Mouse (Mus musculus): Measurements from ENCODE around the gene Tmem143. TPM values are rescaled to one million over a fixed set of nuclear protein-coding genes. Genes with fewer than 3 reads are reported as not detected.
"Not testable (repeated sequence)": the region's sequence is repeated elsewhere in the genome, so short reads cannot be mapped to it uniquely, and the experiment has no call there.

Gene Tmem143
- polyA plus RNA-seq, 1 experiment, result 18.9 TPM

GRCm38 (mm10) chr7:45880531-45880930 lies 16.2 kb upstream of the Tmem143 start:
- Histone ChIP-seq H3K4me1 (ENCODE audit: control insufficient read depth, insufficient read depth, low read length) (no peaks in the 10 kb centered on the region), H3K4me3 (ENCODE audit: insufficient read depth, low read length) (no peak overlapping the region), H3K27ac (ENCODE audit: insufficient read depth, low read depth, low read length) (no peak overlapping the region)
- TF ChIP-seq POLR2A (IDR thresholded peaks at IDR 0.05; ENCODE audit: borderline replicate concordance, low read depth, low read length), result no peak
- TF ChIP-seq CTCF (IDR thresholded peaks at IDR 0.05; ENCODE audit: low read depth, low read length), result no peak

GRCm38 (mm10) chr7:45881011-45881410 lies 15.7 kb upstream of the Tmem143 start:
- no peak for TF ChIP-seq CTCF (IDR thresholded peaks at IDR 0.05; ENCODE audit: low read depth, low read length)
- no peak for TF ChIP-seq POLR2A (IDR thresholded peaks at IDR 0.05; ENCODE audit: borderline replicate concordance, low read depth, low read length)
- H3K4me1 ChIP-seq (ENCODE audit: control insufficient read depth, insufficient read depth, low read length), result no peaks in the 10 kb centered on the region
- H3K4me3 ChIP-seq (ENCODE audit: insufficient read depth, low read length), result no peak overlapping the region
- H3K27ac ChIP-seq (ENCODE audit: insufficient read depth, low read depth, low read length), result no peak overlapping the region

GRCm38 (mm10) chr7:45887246-45887645 lies 9.5 kb upstream of the Tmem143 start:
- Histone ChIP-seq H3K4me1 (ENCODE audit: control insufficient read depth, insufficient read depth, low read length) (peaks cover 4% of the 10 kb centered on the region; the same call in 1 of the 2 replicates), H3K4me3 (ENCODE audit: insufficient read depth, low read length) (no peak overlapping the region), H3K27ac (ENCODE audit: insufficient read depth, low read depth, low read length) (no peak overlapping the region)
- TF ChIP-seq POLR2A (IDR thresholded peaks at IDR 0.05; ENCODE audit: borderline replicate concordance, low read depth, low read length), result no peak
- no peak for TF ChIP-seq CTCF (IDR thresholded peaks at IDR 0.05; ENCODE audit: low read depth, low read length)

DNA sequence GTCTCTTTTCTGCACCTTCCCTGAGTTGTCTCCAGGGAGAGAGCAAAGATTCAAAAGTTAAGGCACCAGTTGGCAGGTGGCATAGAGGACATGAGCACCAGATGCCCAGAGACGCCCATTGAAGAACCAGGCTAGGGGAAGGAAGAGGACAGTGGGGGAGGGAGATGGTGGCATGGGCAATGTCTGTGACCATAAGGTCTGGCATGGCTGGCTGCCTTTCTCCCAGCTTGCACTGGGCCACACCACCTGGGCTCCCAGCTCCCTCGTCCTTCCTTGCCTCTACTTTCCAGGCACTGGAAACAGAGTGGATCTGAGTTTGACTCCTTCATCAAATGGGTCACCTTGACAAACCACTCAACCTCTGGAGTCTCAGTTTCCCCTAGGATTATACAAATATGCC lies 4.1 kb upstream of the Tmem143 start:
- H3K27ac ChIP-seq (ENCODE audit: insufficient read depth, low read depth, low read length), result no peak overlapping the region
- TF ChIP-seq POLR2A (IDR thresholded peaks at IDR 0.05; ENCODE audit: borderline replicate concordance, low read depth, low read length) (no peak), CTCF (IDR thresholded peaks at IDR 0.05; ENCODE audit: low read depth, low read length) (no peak)
- H3K4me1 ChIP-seq (ENCODE audit: control insufficient read depth, insufficient read depth, low read length), result peaks cover 6% of the 10 kb centered on the region; the same call in 1 of the 2 replicates
- no peak overlapping the region for H3K4me3 ChIP-seq (ENCODE audit: insufficient read depth, low read length)

DNA sequence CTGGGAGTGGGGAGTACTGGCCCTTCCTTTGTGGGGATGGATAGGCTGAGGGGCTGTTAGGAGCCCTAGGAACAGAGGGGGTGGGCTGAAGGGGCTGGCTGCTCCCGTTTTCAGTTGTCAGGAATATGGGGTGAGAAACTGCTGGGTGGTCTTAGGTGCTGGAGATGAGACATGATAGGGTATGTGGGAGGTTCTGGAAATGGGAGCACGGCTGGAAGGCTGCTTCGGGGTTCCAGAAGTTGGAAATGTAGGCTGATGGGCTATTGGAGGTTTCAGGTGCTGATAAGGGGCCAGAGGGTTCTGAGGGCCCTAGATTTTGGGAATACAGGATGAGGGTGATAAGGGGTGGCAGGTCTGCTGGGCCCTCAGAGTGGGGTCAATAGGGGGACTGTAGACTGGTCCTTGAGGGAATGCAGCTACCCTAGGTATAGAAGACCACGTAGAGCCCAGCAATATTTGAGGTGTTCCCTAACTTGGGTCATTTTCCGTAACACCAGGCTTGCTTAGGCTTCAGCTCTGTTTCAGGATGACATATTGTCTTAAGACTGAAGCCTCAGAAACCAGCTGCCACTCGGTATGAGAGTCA lies 717 bp upstream of the Tmem143 start:
- H3K4me1 ChIP-seq (ENCODE audit: control insufficient read depth, insufficient read depth, low read length), result peaks cover 9% of the 10 kb centered on the region; the same call in 1 of the 2 replicates
- peak overlapping the region; percentile 11; the same call in 1 of the 2 replicates for H3K27ac ChIP-seq (ENCODE audit: insufficient read depth, low read depth, low read length)
- H3K4me3 ChIP-seq (ENCODE audit: insufficient read depth, low read length), result peak overlapping the region; percentile 19
- no peak for TF ChIP-seq CTCF (IDR thresholded peaks at IDR 0.05; ENCODE audit: low read depth, low read length)
- no peak for TF ChIP-seq POLR2A (IDR thresholded peaks at IDR 0.05; ENCODE audit: borderline replicate concordance, low read depth, low read length)

GRCm38 (mm10) chr7:45897258-45897757 lies 567 bp downstream of the Tmem143 start:
- TF ChIP-seq POLR2A (IDR thresholded peaks at IDR 0.05; ENCODE audit: borderline replicate concordance, low read depth, low read length) (0 out of 2 replicates have a peak, but pooled peaks have one; percentile 28), CTCF (IDR thresholded peaks at IDR 0.05; ENCODE audit: low read depth, low read length) (no peak)
- Histone ChIP-seq H3K4me1 (ENCODE audit: control insufficient read depth, insufficient read depth, low read length) (peaks cover 7% of the 10 kb centered on the region; the same call in 1 of the 2 replicates), H3K27ac (ENCODE audit: insufficient read depth, low read depth, low read length) (peak overlapping the region; percentile 78), H3K4me3 (ENCODE audit: insufficient read depth, low read length) (peak overlapping the region; percentile 63)

DNA sequence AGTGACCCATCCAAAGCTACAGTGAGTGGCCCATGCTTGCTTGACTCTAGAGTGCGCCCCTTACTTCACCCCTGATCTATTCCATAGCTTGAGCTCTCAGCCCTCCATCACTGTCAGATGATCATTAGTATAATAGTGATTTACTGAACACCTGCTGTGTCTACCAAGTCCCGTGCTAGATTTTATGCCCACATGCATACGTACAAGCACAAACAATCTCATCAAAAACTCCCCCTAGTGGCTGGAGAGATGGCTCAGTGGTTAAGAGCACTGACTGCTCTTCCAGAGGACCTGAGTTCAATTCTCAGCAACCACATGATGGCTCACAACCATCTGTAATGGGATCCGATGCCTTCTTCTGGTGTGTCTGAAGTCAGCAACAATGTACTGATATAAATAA lies 1.4 kb downstream of the Tmem143 start:
- not testable (repeated sequence) for H3K4me1 ChIP-seq (ENCODE audit: control insufficient read depth, insufficient read depth, low read length); H3K27ac ChIP-seq (ENCODE audit: insufficient read depth, low read depth, low read length)
- H3K4me3 ChIP-seq (ENCODE audit: insufficient read depth, low read length), result peak overlapping the region; percentile 63

- TF ChIP-seq CTCF (IDR thresholded peaks at IDR 0.05; ENCODE audit: low read depth, low read length) (no peak), POLR2A (IDR thresholded peaks at IDR 0.05; ENCODE audit: borderline replicate concordance, low read depth, low read length) (no peak)
- no peak overlapping the region for H3K4me3 ChIP-seq (ENCODE audit: insufficient read depth, low read length)
- no peak overlapping the region for H3K27ac ChIP-seq (ENCODE audit: insufficient read depth, low read depth, low read length)
- H3K4me1 ChIP-seq (ENCODE audit: control insufficient read depth, insufficient read depth, low read length), result 0 out of 2 replicates have a peak, but pooled peaks cover 3% of the 10 kb centered on the region
Measured at GRCm38 (mm10) chr7:45901562-45901961, 4.8 kb downstream of the Tmem143 start.

DNA sequence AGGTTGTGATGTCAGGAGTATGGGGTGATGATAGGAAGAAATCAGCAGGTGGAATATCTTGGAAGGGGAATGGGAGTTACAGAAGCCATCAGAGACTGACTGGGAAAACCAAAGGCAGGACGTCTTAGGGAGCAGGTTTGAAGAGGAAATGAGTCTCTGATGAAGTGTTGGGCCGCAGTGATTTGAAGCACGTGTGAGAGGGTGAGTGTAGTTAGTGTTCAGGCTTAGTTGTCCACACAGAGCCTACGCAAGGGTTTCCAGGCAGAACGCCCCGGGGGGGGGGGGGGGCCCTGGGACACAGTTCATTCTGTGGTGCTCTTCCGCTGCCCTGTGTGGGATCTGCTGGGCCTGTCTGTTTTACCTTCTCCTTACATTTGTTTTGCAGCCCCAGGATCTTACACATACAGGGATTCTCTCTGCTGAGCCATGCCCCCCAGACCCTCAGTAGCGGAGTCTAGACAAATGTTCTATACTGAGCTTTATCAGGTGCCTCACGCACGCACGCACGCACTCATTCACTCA lies 5.8 kb downstream of the Tmem143 start:
- Histone ChIP-seq H3K4me3 (ENCODE audit: insufficient read depth, low read length) (no peak overlapping the region), H3K4me1 (ENCODE audit: control insufficient read depth, insufficient read depth, low read length) (0 out of 2 replicates have a peak, but pooled peaks cover 3% of the 10 kb centered on the region), H3K27ac (ENCODE audit: insufficient read depth, low read depth, low read length) (no peak overlapping the region)
- TF ChIP-seq CTCF (IDR thresholded peaks at IDR 0.05; ENCODE audit: low read depth, low read length) (no peak), POLR2A (IDR thresholded peaks at IDR 0.05; ENCODE audit: borderline replicate concordance, low read depth, low read length) (no peak)

GRCm38 (mm10) chr7:45906622-45907021 lies 9.9 kb downstream of the Tmem143 start:
- Histone ChIP-seq H3K4me3 (ENCODE audit: insufficient read depth, low read length) (no peak overlapping the region), H3K27ac (ENCODE audit: insufficient read depth, low read depth, low read length) (no peak overlapping the region), H3K4me1 (ENCODE audit: control insufficient read depth, insufficient read depth, low read length) (peaks cover 21% of the 10 kb centered on the region)
- TF ChIP-seq CTCF (IDR thresholded peaks at IDR 0.05; ENCODE audit: low read depth, low read length), result no peak
- no peak for TF ChIP-seq POLR2A (IDR thresholded peaks at IDR 0.05; ENCODE audit: borderline replicate concordance, low read depth, low read length)

Data from bone marrow macrophage, adult 2 months (primary cell).